Mouse (Mus musculus): ENCODE results near the gene Alox12e. TPM values are rescaled to one million over a fixed set of nuclear protein-coding genes. Genes with fewer than 3 reads are reported as not detected.

Alox12e gene
- polyA plus RNA-seq, 1 experiment from 2014 or later: not detected

DNA sequence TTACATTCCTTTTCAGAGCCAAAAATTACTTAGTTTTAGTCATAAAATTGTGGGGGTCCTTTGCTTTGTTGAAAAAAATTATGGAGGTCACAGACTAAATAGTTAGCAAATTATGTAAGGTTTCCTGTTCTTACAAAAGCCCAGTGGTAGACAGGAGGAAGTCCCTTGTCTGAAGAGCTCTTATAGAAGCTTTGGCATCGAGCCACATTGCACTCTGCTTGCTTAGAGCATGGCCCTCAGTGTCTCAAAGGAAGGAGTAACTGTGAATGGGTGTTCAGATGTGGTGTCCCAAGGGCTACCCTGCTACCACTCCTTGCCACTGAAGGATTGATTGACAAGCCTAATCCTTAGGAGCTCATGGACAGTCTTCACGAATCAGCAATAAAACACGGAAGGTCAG, 42.0 kb downstream of the Alox12e start:
- H3K27me3 ChIP-seq (replicated peaks; ENCODE audit: low read depth, poor library complexity, severe bottlenecking): no peaks in the 10 kb centered on the region
- no peaks in the 10 kb centered on the region for H3K36me3 ChIP-seq (replicated peaks)
- H3K4me1 ChIP-seq: 0 out of 2 replicates have a peak, but pooled peaks cover 2% of the 10 kb centered on the region
- H3K27ac ChIP-seq (replicated peaks): no peak overlapping the region
- no peaks in the 10 kb centered on the region for H3K9me3 ChIP-seq
- WGBS: 71% methylated on average over 3 of the region's 3 CpGs
- no peak for DNase-seq (ENCODE audit: low spot score)
- no peak overlapping the region for H3K4me3 ChIP-seq

GRCm38 (mm10) chr11:70278961-70279360, 43.5 kb downstream of the Alox12e start:
- DNase-seq (ENCODE audit: low spot score): no peak
- Histone ChIP-seq H3K27ac (replicated peaks) (no peak overlapping the region), H3K9me3 (no peaks in the 10 kb centered on the region), H3K27me3 (replicated peaks; ENCODE audit: low read depth, poor library complexity, severe bottlenecking) (no peaks in the 10 kb centered on the region), H3K36me3 (replicated peaks) (no peaks in the 10 kb centered on the region), H3K4me1 (0 out of 2 replicates have a peak, but pooled peaks cover 2% of the 10 kb centered on the region), H3K4me3 (no peak overlapping the region)
- 84% methylated on average over 3 of the region's 3 CpGs for WGBS

DNA sequence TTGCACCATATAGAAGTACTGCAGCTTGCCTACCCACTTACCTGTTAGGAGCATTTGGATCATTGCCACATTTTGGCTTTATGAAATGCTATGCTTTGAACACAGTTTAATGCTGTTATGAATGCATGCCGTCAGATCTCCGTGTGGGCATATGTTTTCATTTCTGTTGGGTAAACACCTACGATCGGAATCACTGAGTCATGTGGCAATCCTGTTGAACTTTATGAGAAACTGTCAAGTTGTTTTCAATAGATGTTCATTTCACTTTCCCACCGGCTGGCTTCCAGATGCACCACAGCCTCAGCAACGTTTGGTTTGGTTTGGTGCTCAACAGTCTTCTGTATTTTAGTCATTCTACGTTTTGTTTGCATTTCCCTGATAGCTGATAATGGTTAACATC, 50.8 kb downstream of the Alox12e start:
- Histone ChIP-seq H3K27ac (replicated peaks) (no peak overlapping the region), H3K4me1 (no peaks in the 10 kb centered on the region), H3K4me3 (no peak overlapping the region), H3K36me3 (replicated peaks) (no peaks in the 10 kb centered on the region), H3K9me3 (no peaks in the 10 kb centered on the region), H3K27me3 (replicated peaks; ENCODE audit: low read depth, poor library complexity, severe bottlenecking) (no peaks in the 10 kb centered on the region)
- WGBS: 83% methylated on average over 7 of the region's 7 CpGs
- DNase-seq (ENCODE audit: low spot score): no peak

- Histone ChIP-seq H3K27ac (replicated peaks) (no peak overlapping the region), H3K27me3 (replicated peaks; ENCODE audit: low read depth, poor library complexity, severe bottlenecking) (no peaks in the 10 kb centered on the region), H3K9me3 (no peaks in the 10 kb centered on the region), H3K4me3 (no peak overlapping the region), H3K4me1 (no peaks in the 10 kb centered on the region), H3K36me3 (replicated peaks) (no peaks in the 10 kb centered on the region)
- no peak for DNase-seq (ENCODE audit: low spot score)
- WGBS: 83% methylated on average over 1 of the region's 1 CpGs
Observed at GRCm38 (mm10) chr11:70266405-70266804, 56.0 kb downstream of the Alox12e start.

- H3K4me1 ChIP-seq: no peaks in the 10 kb centered on the region
- no peak overlapping the region for H3K27ac ChIP-seq (replicated peaks)
- H3K4me3 ChIP-seq: no peak overlapping the region
- no peaks in the 10 kb centered on the region for H3K27me3 ChIP-seq (replicated peaks; ENCODE audit: low read depth, poor library complexity, severe bottlenecking)
- no peak for DNase-seq (ENCODE audit: low spot score)
- H3K9me3 ChIP-seq: no peaks in the 10 kb centered on the region
- no peaks in the 10 kb centered on the region for H3K36me3 ChIP-seq (replicated peaks)
- 78% methylated on average over 4 of the region's 4 CpGs for WGBS
Observed at GRCm38 (mm10) chr11:70265819-70266218, 56.6 kb downstream of the Alox12e start.

Other genes starting within 250 kb of the Alox12e start
- not detected in 2 replicates for gene Asgr2, start 230.0 kb downstream of the Alox12e start, polyA plus RNA-seq (2016; fragmentation: Nextera tagmentation; extraction: Ambion mirVana)
- gene Mgl2, start 192.3 kb downstream of the Alox12e start, polyA plus RNA-seq (2016; fragmentation: Nextera tagmentation; extraction: Ambion mirVana): 0.14 TPM in 1 of 2 replicates, not detected in the other
- 0.26 TPM in 1 of 2 replicates, not detected in the other for gene Clec10a, start 166.4 kb downstream of the Alox12e start, polyA plus RNA-seq (2016; fragmentation: Nextera tagmentation; extraction: Ambion mirVana)
- gene Slc16a11, start 109.9 kb downstream of the Alox12e start, polyA plus RNA-seq (2016; fragmentation: Nextera tagmentation; extraction: Ambion mirVana): 0.72 and 1.2 TPM in 2 replicates
- 11.6 and 11.7 TPM in 2 replicates for gene Slc16a13, start 101.6 kb downstream of the Alox12e start, polyA plus RNA-seq (2016; fragmentation: Nextera tagmentation; extraction: Ambion mirVana)
- 5.0 and 7.2 TPM in 2 replicates for gene Bcl6b, start 92.8 kb downstream of the Alox12e start, polyA plus RNA-seq (2016; fragmentation: Nextera tagmentation; extraction: Ambion mirVana)
- gene 0610010K14Rik, start 84.7 kb downstream of the Alox12e start, polyA plus RNA-seq (2016; fragmentation: Nextera tagmentation; extraction: Ambion mirVana): 210 and 215 TPM in 2 replicates
- 7.9 and 10.7 TPM in 2 replicates for gene Gm21988, start 82.8 kb downstream of the Alox12e start, polyA plus RNA-seq (2016; fragmentation: Nextera tagmentation; extraction: Ambion mirVana)
- gene Rnasek, start 82.8 kb downstream of the Alox12e start, polyA plus RNA-seq (2016; fragmentation: Nextera tagmentation; extraction: Ambion mirVana): 96.4 and 106 TPM in 2 replicates
- 2.7 and 3.9 TPM in 2 replicates for gene Alox12, start 67.3 kb downstream of the Alox12e start, polyA plus RNA-seq (2016; fragmentation: Nextera tagmentation; extraction: Ambion mirVana)
- gene Alox15, start 29.4 kb upstream of the Alox12e start, polyA plus RNA-seq (2016; fragmentation: Nextera tagmentation; extraction: Ambion mirVana): 0.11 and 0.29 TPM in 2 replicates
- gene Pelp1, start 87.4 kb upstream of the Alox12e start, polyA plus RNA-seq (2016; fragmentation: Nextera tagmentation; extraction: Ambion mirVana): 60.7 and 62.0 TPM in 2 replicates
- 28.4 and 29.4 TPM in 2 replicates for gene Arrb2, start 110.0 kb upstream of the Alox12e start, polyA plus RNA-seq (2016; fragmentation: Nextera tagmentation; extraction: Ambion mirVana)
- gene Med11, start 129.3 kb upstream of the Alox12e start, polyA plus RNA-seq (2016; fragmentation: Nextera tagmentation; extraction: Ambion mirVana): 44.1 TPM in 2 replicates
- gene Zmynd15, start 136.8 kb upstream of the Alox12e start, polyA plus RNA-seq (2016; fragmentation: Nextera tagmentation; extraction: Ambion mirVana): 0.16 and 0.45 TPM in 2 replicates
- 0.39 and 0.65 TPM in 2 replicates for gene Cxcl16, start 137.4 kb upstream of the Alox12e start, polyA plus RNA-seq (2016; fragmentation: Nextera tagmentation; extraction: Ambion mirVana)
- 0.35 and 0.77 TPM in 2 replicates for gene Tm4sf5, start 182.6 kb upstream of the Alox12e start, polyA plus RNA-seq (2016; fragmentation: Nextera tagmentation; extraction: Ambion mirVana)
- gene Vmo1, start 192.0 kb upstream of the Alox12e start, polyA plus RNA-seq (2016; fragmentation: Nextera tagmentation; extraction: Ambion mirVana): not detected in 2 replicates
- 0.43 and 0.44 TPM in 2 replicates for gene Gltpd2, start 196.6 kb upstream of the Alox12e start, polyA plus RNA-seq (2016; fragmentation: Nextera tagmentation; extraction: Ambion mirVana)
- gene Psmb6, start 202.7 kb upstream of the Alox12e start, polyA plus RNA-seq (2016; fragmentation: Nextera tagmentation; extraction: Ambion mirVana): 1,123 and 1,132 TPM in 2 replicates
- gene Gm40193, start 210.3 kb upstream of the Alox12e start, polyA plus RNA-seq (2016; fragmentation: Nextera tagmentation; extraction: Ambion mirVana): not detected in 2 replicates
- 3.2 and 3.7 TPM in 2 replicates for gene Pld2, start 217.4 kb upstream of the Alox12e start, polyA plus RNA-seq (2016; fragmentation: Nextera tagmentation; extraction: Ambion mirVana)
- gene Mink1, start 240.3 kb upstream of the Alox12e start, polyA plus RNA-seq (2016; fragmentation: Nextera tagmentation; extraction: Ambion mirVana): 14.6 and 15.2 TPM in 2 replicates